Mouse (Mus musculus) testis, adult 2 months (tissue): ENCODE data around the gene Apold1.

Experiments used
- CTCF ChIP-seq: fragments of 200-500 bp; IDR thresholded peaks from 2 replicates; pipeline ENCODE4 v1.5.1; 2012; ENCODE audit warnings: low read depth, mild to moderate bottlenecking, inconsistent platforms, low read length, moderate library complexity; ENCODE audit not compliant: control insufficient read depth, insufficient read depth, insufficient replicate concordance
- POLR2A ChIP-seq: fragments of 200-500 bp; IDR thresholded peaks from 2 replicates; pipeline ENCODE4 v1.6.1; 2012; ENCODE audit warnings: low read depth, mild to moderate bottlenecking, inconsistent platforms, low read length, moderate library complexity; ENCODE audit not compliant: control insufficient read depth

DNA sequence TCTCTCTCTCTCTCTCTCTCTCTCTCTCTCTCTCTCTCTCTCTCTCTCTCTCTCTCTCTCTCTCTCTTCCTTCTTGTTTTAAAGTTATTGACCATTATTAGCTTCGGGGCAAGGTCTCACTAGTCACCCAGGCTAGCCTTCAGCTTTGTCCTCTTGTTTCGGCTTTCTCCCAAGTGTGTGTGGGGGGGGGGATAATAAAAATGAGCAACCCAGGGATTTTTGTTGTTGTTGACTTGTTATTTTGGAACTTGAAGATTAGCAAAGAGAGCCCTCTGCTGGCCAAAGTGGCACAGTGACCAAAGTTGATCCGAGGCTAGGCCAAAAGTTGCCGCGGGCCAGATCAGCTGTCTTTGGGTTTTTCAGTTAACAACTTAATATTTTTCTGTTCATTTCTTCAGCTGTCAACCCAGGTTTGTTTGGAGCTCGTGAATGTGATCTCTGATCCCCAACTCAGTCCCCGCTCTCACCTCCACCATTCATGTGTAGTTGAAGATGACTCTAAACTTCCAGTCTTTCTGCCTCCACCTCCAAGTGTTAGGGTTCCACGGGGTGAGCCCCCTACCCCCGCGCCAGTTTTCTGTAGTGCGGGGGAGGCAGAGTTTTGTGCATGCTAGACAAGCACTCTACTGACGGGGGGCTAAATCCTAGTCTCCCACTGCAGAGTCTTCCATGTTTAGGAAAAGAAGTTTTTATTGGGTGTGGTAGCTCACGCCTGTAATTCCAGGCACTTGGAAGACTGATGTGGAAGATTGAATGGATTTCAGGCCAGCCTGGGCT is 34.0 kb upstream of the Apold1 start:
- TF ChIP-seq CTCF (peak; percentile 44; the same call in 1 of the 2 replicates), POLR2A (no peak)
